Mouse (Mus musculus): ENCODE results near the gene Trim31.

The Trim31 gene

GRCm38 (mm10) chr17:36893387-36893786, 4.5 kb upstream of the Trim31 start:
- in situ Hi-C loops (cut with MboI; ENCODE audit: unreplicated experiment in 2 of 2) = loop anchor here (5.0 kb wide), 1 partner anchor 309 kb away; the partner anchor contains the start of gene Olfr94 (in 2 of the 2)

GRCm38 (mm10) chr17:36896583-36896982, 1.3 kb upstream of the Trim31 start:
- in situ Hi-C loops (cut with MboI; ENCODE audit: unreplicated experiment in 2 of 2) = no loop called here

- in situ Hi-C loops (cut with MboI; ENCODE audit: unreplicated experiment in 2 of 2) = no loop called here
These were observed 853 bp upstream of the Trim31 start for GRCm38 (mm10) chr17:36897065-36897464.

- in situ Hi-C loops (cut with MboI; ENCODE audit: unreplicated experiment in 2 of 2) = no loop called here
These were observed 1.5 kb downstream of the Trim31 start for GRCm38 (mm10) chr17:36899376-36899775.

DNA sequence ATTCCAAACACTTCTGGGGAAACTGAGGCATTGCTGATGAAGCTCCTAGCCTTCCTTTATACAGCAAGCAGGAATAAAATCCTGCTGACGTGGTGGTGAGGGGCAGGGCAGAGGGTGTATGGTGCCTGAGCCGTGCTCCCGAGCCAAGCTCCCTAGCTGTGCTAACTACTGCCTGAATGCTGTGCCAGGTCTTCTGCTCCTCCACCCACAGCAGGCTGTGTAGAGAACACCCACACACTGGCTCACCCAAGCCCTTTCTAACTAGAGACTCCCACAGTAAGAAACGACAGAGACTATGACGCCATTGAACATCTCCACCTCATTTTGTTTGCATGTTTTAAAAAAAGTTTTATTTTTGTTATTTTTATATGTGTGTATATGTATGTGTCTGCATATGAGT, 2.1 kb downstream of the Trim31 start:
- in situ Hi-C loops (cut with MboI; ENCODE audit: unreplicated experiment in 2 of 2) = loop anchor here in 1 of 2 experiments (25.0 kb wide), 1 partner anchor 538 kb away; the partner anchor contains the start of gene H2-M10.3

GRCm38 (mm10) chr17:36900691-36901090, 2.8 kb downstream of the Trim31 start:
- in situ Hi-C loops (cut with MboI; ENCODE audit: unreplicated experiment in 2 of 2) = loop anchor here in 1 of 2 experiments (25.0 kb wide), 1 partner anchor 538 kb away; the partner anchor contains the start of gene H2-M10.3

DNA sequence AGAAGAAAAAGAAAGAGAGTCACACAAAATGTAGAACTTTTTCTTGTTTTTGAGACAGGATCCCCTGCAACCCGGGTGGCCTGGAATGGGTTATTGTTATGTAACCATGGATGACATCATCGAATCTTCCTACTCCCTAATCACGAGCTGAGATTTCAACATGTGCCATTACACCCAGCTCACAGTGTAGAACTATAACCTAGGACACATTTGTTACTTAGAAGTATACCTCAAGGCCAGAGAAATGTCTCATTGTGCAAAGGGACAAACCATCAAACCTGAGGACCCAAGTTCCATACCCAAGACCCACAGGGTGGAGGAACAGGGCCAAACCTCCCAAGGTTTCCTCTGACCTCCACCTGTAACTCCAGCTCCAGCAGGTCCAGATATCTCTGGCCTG, 5.7 kb downstream of the Trim31 start:
- in situ Hi-C loops (cut with MboI; ENCODE audit: unreplicated experiment in 2 of 2) = loop anchor here in 1 of 2 experiments (25.0 kb wide), 1 partner anchor 541 kb away; the partner anchor contains the start of gene H2-M10.3

DNA sequence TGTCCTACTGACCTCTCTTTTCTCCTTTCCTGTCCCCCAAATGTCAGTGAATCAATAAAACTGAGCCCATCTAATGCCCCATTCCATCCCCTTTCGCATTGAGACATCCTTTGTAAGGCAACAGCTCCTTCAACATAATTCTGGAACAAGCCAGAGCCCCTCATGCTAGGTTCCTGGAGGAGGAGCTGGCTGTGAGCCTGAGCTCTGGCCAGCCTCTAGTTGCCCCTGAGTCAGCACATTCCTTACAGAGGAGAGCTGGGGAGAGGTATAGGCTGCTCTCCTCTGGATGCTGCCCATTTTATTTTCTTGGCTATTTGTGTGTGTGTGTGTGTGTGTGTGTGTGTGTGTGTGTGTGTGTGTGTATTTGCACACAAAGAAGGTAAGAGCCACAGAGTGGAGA, 10.3 kb downstream of the Trim31 start:
- in situ Hi-C loops (cut with MboI; ENCODE audit: unreplicated experiment in 2 of 2) = loop anchor here in 1 of 2 experiments (25.0 kb wide), 1 partner anchor 546 kb away; the partner anchor contains the start of gene H2-M10.3

DNA sequence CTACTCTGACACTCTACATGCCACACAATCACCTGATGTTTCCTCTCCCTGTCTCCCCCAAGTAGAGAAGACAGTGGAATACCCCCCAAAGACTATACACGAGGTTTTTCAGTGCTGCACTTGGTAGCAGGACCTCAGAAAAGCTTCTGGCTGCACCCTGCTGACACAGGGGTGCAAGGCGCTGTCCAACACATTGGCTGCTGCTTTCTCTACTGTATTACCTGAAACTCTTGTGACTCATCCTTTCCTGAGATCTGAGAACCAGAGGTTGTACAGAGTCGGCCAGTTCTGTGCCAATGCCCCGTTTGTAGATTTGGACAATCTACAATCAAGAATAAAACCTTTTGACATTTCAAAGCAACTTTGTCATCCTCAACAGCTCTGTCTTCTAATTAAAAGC, 11.9 kb downstream of the Trim31 start:
- in situ Hi-C loops (cut with MboI; ENCODE audit: unreplicated experiment in 2 of 2) = loop anchor here (5.0 to 25.0 kb wide), 2 partner anchors 548 to 553 kb away; partner anchors contain the start of gene H2-M10.3 (in 1 of the 2)

- in situ Hi-C loops (cut with MboI; ENCODE audit: unreplicated experiment in 2 of 2) = loop anchor here (5.0 to 25.0 kb wide), 2 partner anchors 550 to 555 kb away; partner anchors contain the start of gene H2-M10.3 (in 1 of the 2)
These were observed 14.1 kb downstream of the Trim31 start for GRCm38 (mm10) chr17:36912031-36912430.

DNA sequence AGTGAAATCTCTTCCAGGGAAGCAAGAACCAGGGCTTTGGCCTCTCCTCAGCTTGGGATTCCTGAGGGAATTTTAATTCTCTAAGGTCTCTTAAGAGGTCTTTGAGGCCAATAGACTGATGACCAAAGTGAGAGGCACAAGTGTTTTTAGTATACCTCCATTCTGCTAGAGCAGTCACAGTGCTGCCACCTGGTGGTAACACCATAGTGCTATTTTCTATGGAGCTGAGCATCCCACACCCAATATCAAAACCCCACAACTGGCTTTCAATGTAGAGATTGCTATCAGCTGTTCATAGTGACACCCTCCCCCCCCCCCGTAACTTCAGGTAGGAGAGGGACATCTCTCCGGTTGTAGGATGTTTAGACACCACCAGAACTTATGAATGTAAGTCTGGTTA, 16.2 kb downstream of the Trim31 start:
- in situ Hi-C loops (cut with MboI; ENCODE audit: unreplicated experiment in 2 of 2) = loop anchor here (5.0 to 25.0 kb wide), 2 partner anchors 552 to 557 kb away; partner anchors contain the start of gene H2-M10.3 (in 1 of the 2)

- in situ Hi-C loops (cut with MboI; ENCODE audit: unreplicated experiment in 2 of 2) = loop anchor here (5.0 to 25.0 kb wide), 3 partner anchors 77 to 553 kb away; partner anchors contain the start of gene H2-M10.3 (in 1 of the 2)
These were observed 17.2 kb downstream of the Trim31 start for GRCm38 (mm10) chr17:36915076-36915475.

DNA sequence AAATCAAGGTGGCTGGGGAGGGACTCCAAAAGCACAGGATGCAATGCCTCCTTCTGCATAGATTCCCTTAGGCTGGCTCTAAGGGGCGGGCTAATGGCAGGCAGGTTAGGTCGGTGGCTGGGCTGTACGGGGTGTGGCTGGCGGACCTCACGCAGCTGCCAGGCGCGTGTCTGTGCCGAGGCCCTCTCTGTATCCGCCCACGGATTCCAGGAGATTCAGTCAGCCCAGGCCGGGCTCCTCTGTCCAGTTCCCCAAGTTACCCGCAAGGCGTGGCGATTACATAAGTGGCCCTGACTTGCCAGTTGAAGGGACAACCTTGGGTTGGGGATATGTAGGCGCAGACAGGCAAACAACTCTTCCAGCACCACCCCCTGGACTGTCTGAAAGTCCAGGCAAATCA, 22.3 kb downstream of the Trim31 start:
- in situ Hi-C loops (cut with MboI; ENCODE audit: unreplicated experiment in 2 of 2) = loop anchor here in 1 of 2 experiments (25.0 kb wide), 1 partner anchor 558 kb away; the partner anchor contains the start of gene H2-M10.3

GRCm38 (mm10) chr17:36922715-36923114, 24.8 kb downstream of the Trim31 start:
- in situ Hi-C loops (cut with MboI; ENCODE audit: unreplicated experiment in 2 of 2) = loop anchor here in 1 of 2 experiments (25.0 kb wide), 1 partner anchor 560 kb away; the partner anchor contains the start of gene H2-M10.3

- in situ Hi-C loops (cut with MboI; ENCODE audit: unreplicated experiment in 2 of 2) = loop anchor here in 1 of 2 experiments (25.0 kb wide), 1 partner anchor 561 kb away; the partner anchor contains the start of gene H2-M10.3
These were observed 25.6 kb downstream of the Trim31 start for GRCm38 (mm10) chr17:36923491-36923890.

DNA sequence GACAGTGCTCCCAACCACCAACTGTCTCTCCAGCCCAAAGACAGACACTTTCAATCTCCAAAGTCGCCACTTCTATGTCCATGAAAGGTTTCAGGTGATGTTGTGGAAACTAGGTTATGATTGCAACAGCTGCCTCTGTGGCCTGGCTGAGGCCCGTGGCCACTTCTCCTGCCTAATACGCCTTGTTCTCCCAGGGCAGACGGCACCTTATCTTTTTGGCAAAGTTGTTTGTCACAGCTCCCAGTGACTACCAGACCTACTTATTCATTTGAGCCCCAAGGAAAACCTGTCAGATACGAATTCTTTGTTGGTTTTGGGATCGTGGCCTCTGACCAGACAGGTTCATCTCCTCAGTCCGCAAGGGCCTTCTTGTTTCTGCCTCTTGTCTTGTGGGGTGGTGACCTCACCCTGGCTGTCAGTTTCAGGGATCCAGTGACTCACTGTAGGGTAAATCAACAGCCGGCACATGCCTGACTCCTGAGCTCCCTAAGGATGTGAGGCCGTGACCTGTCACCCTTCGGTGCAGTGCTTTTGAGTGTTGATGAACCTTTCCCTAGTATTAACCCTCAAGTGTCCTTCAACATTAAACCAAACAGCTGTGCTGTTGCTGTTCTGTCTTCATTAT, 29.7 kb downstream of the Trim31 start:
- in situ Hi-C loops (cut with MboI; ENCODE audit: unreplicated experiment in 2 of 2) = no loop called here

- in situ Hi-C loops (cut with MboI; ENCODE audit: unreplicated experiment in 2 of 2) = no loop called here
These were observed 31.5 kb downstream of the Trim31 start for GRCm38 (mm10) chr17:36929236-36929932.

DNA sequence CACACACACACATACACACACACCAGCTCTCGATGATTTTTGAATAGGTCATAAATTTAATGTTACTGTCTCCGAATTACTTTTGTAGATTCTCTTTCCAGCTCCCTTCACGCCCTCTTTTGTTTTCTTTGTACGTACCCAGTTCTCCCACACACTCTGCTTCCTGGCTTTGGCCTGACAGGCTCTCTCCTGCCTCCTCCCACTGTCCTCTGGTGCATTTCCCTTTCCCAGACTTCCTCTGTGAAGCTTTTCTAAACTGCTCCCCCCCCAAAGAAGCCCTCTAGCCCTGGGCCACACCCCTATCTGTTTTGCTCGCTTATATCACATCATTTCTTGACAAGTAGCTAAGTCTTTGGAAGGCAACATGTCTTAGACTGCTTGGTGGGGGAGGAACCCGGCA, 32.3 kb downstream of the Trim31 start:
- in situ Hi-C loops (cut with MboI; ENCODE audit: unreplicated experiment in 2 of 2) = no loop called here

GRCm38 (mm10) chr17:36931130-36931529, 33.2 kb downstream of the Trim31 start:
- in situ Hi-C loops (cut with MboI; ENCODE audit: unreplicated experiment in 2 of 2) = no loop called here

- in situ Hi-C loops (cut with MboI; ENCODE audit: unreplicated experiment in 2 of 2) = no loop called here
These were observed 33.9 kb downstream of the Trim31 start for GRCm38 (mm10) chr17:36931806-36932205.

DNA sequence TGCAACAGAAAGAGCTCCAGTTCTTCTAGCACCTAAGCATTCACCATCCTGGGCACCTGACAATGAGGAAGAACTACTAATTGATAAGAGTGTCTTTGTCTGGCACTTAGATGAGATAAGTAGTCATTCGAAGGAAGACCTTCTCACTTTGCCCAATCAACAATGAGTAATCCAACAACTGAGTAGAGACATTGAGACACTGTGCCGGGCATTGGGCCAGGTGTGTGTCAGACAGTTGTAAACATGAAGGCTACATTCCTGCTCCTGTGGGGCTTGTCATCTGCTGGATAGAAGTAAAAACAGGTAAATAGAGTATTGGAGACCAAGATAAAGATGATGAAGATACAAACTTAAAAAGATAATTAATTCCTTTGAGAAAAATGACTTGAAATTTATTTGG, 40.1 kb downstream of the Trim31 start:
- in situ Hi-C loops (cut with MboI; ENCODE audit: unreplicated experiment in 2 of 2) = no loop called here
